Mouse (Mus musculus): ENCODE results near the gene Zfand3. TPM values are rescaled to one million over a fixed set of nuclear protein-coding genes. Genes with fewer than 3 reads are reported as not detected.

Zfand3 gene
- polyA plus RNA-seq, 2 experiments, result 9.6 to 19.2 TPM

DNA sequence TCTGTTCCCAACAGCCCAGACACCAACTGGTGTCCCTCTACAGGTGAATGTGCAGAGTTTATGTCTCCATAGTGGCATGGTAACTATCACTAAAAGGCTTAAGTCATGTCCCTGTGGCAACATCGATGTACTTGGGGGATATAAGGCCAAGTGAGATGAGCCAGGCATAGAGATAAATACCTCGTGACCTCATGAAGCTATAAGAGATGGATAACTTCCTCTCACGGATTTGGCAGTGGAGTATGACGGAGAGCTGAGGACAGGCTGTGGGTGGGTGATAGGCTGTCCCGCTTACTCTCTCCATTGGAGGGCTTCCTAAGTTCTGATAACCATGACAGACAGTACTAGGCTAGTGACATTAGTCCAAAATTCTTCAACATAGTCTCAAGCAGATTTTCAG, 208.8 kb downstream of the Zfand3 start:
- Histone ChIP-seq H3K36me3 (replicated peaks; ENCODE audit: control insufficient read depth, insufficient read depth, low read depth) (no peaks in the 10 kb centered on the region; the same call in 1 of the 2 replicates), H3K4me1 (replicated peaks; ENCODE audit: control insufficient read depth in 2 of 2, insufficient read depth in 2 of 2, low read length in 1 of 2) (no peaks in the 10 kb centered on the region), H3K27me3 (ENCODE audit: control insufficient read depth, insufficient read depth, low read length) (no peaks in the 10 kb centered on the region), H3K4me3 (ENCODE audit: insufficient read depth in 1 of 2, low read depth in 2 of 2, low read length in 2 of 2) (no peak overlapping the region), H3K9me3 (ENCODE audit: control insufficient read depth, low read length) (no peaks in the 10 kb centered on the region), H3K27ac (no peak overlapping the region), H3K9ac (replicated peaks) (no peak overlapping the region), H3K4me2 (ENCODE audit: low read depth) (no peak overlapping the region)
- TF ChIP-seq EP300 (IDR thresholded peaks at IDR 0.05; ENCODE audit: low read depth) (no peak), CTCF (IDR thresholded peaks at IDR 0.05; ENCODE audit: low read depth) (no peak)
- 47% methylated on average over 5 of the region's 5 CpGs for WGBS (ENCODE audit: insufficient replicate concordance)
- DNase-seq (ENCODE audit: low read depth in 3 of 3, low spot score in 3 of 3) (no peak), ATAC-seq (ENCODE audit: insufficient read depth) (no peak)

DNA sequence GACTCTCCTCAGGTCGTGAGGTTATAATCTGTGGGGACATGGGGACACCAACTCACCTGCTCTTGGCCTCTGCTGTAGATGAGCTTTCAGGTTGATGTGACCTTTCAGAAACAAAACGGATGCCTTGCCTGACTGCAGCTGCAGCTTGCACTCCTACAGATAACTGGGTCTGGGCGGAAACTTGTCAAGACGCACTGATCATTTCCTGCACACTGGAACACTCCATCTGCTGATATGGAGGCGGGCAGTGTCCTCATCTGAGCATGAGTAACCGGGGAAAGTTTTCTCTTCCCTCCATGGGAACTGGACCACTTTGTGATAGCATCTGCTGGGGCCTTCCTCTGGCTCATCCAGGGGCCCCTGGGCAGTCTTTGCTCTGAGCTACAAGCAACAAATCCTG, 209.9 kb downstream of the Zfand3 start:
- H3K9me3 ChIP-seq (ENCODE audit: control insufficient read depth, low read length), result no peaks in the 10 kb centered on the region
- H3K4me3 ChIP-seq (ENCODE audit: insufficient read depth in 1 of 2, low read depth in 2 of 2, low read length in 2 of 2), result no peak overlapping the region
- H3K4me2 ChIP-seq (ENCODE audit: low read depth), result no peak overlapping the region
- H3K27ac ChIP-seq, result no peak overlapping the region
- no peaks in the 10 kb centered on the region for H3K4me1 ChIP-seq (replicated peaks; ENCODE audit: control insufficient read depth in 2 of 2, insufficient read depth in 2 of 2, low read length in 1 of 2)
- no peak overlapping the region for H3K9ac ChIP-seq (replicated peaks)
- H3K27me3 ChIP-seq (ENCODE audit: control insufficient read depth, insufficient read depth, low read length), result no peaks in the 10 kb centered on the region
- TF ChIP-seq CTCF (IDR thresholded peaks at IDR 0.05; ENCODE audit: low read depth) (no peak), EP300 (IDR thresholded peaks at IDR 0.05; ENCODE audit: low read depth) (no peak)
- H3K36me3 ChIP-seq (replicated peaks; ENCODE audit: control insufficient read depth, insufficient read depth, low read depth), result no peaks in the 10 kb centered on the region
- ATAC-seq (ENCODE audit: insufficient read depth) (no peak), DNase-seq (ENCODE audit: low read depth in 3 of 3, low spot score in 3 of 3) (no peak)
- 9% methylated on average over 6 of the region's 6 CpGs for WGBS (ENCODE audit: insufficient replicate concordance)

DNA sequence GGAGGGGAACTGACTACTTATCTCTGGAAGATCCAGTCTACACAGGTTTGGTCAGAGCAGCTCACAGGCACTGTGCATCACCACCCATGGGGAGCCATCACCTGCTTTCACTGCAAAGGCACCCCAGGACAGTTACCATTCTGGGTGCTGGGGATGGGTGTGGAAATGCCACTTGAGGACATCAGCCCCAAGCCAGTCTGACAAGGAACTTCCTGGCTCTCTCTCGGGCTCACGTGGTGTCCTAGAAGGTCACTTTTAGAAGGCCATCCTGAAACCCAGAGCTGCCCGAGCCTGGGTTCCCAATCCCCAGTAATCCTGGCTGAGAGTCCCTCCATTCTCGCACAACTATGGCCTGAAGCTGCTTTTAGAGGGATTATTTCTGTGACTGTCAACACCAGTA, 211.2 kb downstream of the Zfand3 start:
- Histone ChIP-seq H3K4me1 (replicated peaks; ENCODE audit: control insufficient read depth in 2 of 2, insufficient read depth in 2 of 2, low read length in 1 of 2) (no peaks in the 10 kb centered on the region), H3K36me3 (replicated peaks; ENCODE audit: control insufficient read depth, insufficient read depth, low read depth) (no peaks in the 10 kb centered on the region), H3K4me3 (ENCODE audit: insufficient read depth in 1 of 2, low read depth in 2 of 2, low read length in 2 of 2) (no peak overlapping the region), H3K9me3 (ENCODE audit: control insufficient read depth, low read length) (no peaks in the 10 kb centered on the region), H3K4me2 (ENCODE audit: low read depth) (no peak overlapping the region), H3K27me3 (ENCODE audit: control insufficient read depth, insufficient read depth, low read length) (no peaks in the 10 kb centered on the region), H3K9ac (replicated peaks) (no peak overlapping the region), H3K27ac (no peak overlapping the region)
- WGBS (ENCODE audit: insufficient replicate concordance), result 41% methylated on average over 4 of the region's 4 CpGs
- TF ChIP-seq EP300 (IDR thresholded peaks at IDR 0.05; ENCODE audit: low read depth), result no peak
- TF ChIP-seq CTCF (IDR thresholded peaks at IDR 0.05; ENCODE audit: low read depth), result no peak
- no peak for DNase-seq (ENCODE audit: low read depth in 3 of 3, low spot score in 3 of 3)
- no peak for ATAC-seq (ENCODE audit: insufficient read depth)

DNA sequence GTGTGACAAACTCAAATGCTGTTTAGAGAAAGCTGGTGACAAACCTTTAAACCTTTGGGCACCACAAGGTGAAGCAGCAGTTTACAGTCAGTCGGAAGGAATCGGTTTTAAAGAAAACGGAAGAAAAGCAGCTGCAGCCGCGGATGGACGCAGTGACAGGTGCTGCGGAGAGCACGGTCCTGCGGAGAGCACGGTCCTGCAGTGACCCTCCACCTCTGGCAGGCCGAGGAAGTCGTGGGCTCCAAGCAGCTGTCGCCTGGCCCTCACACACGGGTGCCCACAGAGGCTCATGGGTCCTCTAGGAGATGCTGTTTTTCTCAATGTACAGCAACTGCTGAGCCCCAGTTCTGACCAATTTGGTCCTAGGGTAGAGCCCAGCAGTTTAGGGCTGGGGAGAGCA, 217.1 kb downstream of the Zfand3 start:
- no peaks in the 10 kb centered on the region for H3K4me1 ChIP-seq (replicated peaks; ENCODE audit: control insufficient read depth in 2 of 2, insufficient read depth in 2 of 2, low read length in 1 of 2)
- H3K9me3 ChIP-seq (ENCODE audit: control insufficient read depth, low read length), result no peaks in the 10 kb centered on the region
- H3K36me3 ChIP-seq (replicated peaks; ENCODE audit: control insufficient read depth, insufficient read depth, low read depth), result no peaks in the 10 kb centered on the region
- no peak overlapping the region for H3K4me2 ChIP-seq (ENCODE audit: low read depth)
- no peak for DNase-seq (ENCODE audit: low read depth in 3 of 3, low spot score in 3 of 3)
- ATAC-seq (ENCODE audit: insufficient read depth), result no peak
- H3K4me3 ChIP-seq (ENCODE audit: insufficient read depth in 1 of 2, low read depth in 2 of 2, low read length in 2 of 2), result no peak overlapping the region
- no peak overlapping the region for H3K27ac ChIP-seq
- WGBS (ENCODE audit: insufficient replicate concordance), result 77% methylated on average over 14 of the region's 14 CpGs
- no peaks in the 10 kb centered on the region for H3K27me3 ChIP-seq (ENCODE audit: control insufficient read depth, insufficient read depth, low read length)
- TF ChIP-seq EP300 (IDR thresholded peaks at IDR 0.05; ENCODE audit: low read depth), result no peak
- no peak for TF ChIP-seq CTCF (IDR thresholded peaks at IDR 0.05; ENCODE audit: low read depth)
- no peak overlapping the region for H3K9ac ChIP-seq (replicated peaks)

DNA sequence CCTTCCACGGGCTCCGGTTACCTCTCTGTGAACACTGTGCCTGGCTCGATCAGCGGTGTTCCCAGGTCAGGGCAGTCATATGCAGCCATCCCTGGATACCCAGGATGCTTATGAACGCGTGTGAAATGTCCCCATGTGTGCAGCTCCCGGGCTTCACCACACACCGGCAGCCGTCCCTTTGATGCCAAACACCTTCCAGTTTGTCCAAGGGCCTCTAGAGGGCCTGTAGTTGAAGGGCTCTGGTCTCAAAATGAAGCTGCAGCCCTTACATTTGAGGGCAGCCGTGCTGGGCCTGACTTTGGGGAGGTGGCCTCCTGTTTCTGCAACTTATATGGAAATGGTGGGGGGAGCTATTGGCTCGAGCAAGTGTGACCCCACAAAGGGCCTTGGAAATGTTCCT, 217.8 kb downstream of the Zfand3 start:
- Histone ChIP-seq H3K27me3 (ENCODE audit: control insufficient read depth, insufficient read depth, low read length) (no peaks in the 10 kb centered on the region), H3K9me3 (ENCODE audit: control insufficient read depth, low read length) (no peaks in the 10 kb centered on the region), H3K4me2 (ENCODE audit: low read depth) (no peak overlapping the region), H3K9ac (replicated peaks) (no peak overlapping the region), H3K36me3 (replicated peaks; ENCODE audit: control insufficient read depth, insufficient read depth, low read depth) (no peaks in the 10 kb centered on the region), H3K4me1 (replicated peaks; ENCODE audit: control insufficient read depth in 2 of 2, insufficient read depth in 2 of 2, low read length in 1 of 2) (no peaks in the 10 kb centered on the region), H3K27ac (no peak overlapping the region), H3K4me3 (ENCODE audit: insufficient read depth in 1 of 2, low read depth in 2 of 2, low read length in 2 of 2) (no peak overlapping the region)
- DNase-seq (ENCODE audit: low read depth in 3 of 3, low spot score in 3 of 3), result no peak
- ATAC-seq (ENCODE audit: insufficient read depth), result no peak
- no peak for TF ChIP-seq CTCF (IDR thresholded peaks at IDR 0.05; ENCODE audit: low read depth)
- no peak for TF ChIP-seq EP300 (IDR thresholded peaks at IDR 0.05; ENCODE audit: low read depth)
- WGBS (ENCODE audit: insufficient replicate concordance), result 78% methylated on average over 11 of the region's 11 CpGs

All from liver, embryonic 14.5 days (tissue).